Mouse (Mus musculus) neural tube, embryonic 11.5 days (tissue): Measurements from ENCODE around the gene Dzip3. TPM values are rescaled to one million over a fixed set of nuclear protein-coding genes. Genes with fewer than 3 reads are reported as not detected.

Experiments used
- ATAC-seq: fragments of 200-750 bp; cut with Nextera tagmentation; 2 replicates; pipeline ENCODE4 v1.8.0; 2017; ENCODE audit warnings: moderate number of reproducible peaks, mild to moderate bottlenecking, moderate TSS enrichment, moderate library complexity; ENCODE audit not compliant: insufficient read depth, low FRiP score, low TSS enrichment
- DNase-seq: peaks from one replicate; pipeline ENCODE4 v3.0.0-alpha.2; 2015; ENCODE audit warnings: low spot score
- H3K27ac ChIP-seq: fragments of 300-500 bp; sonication (generic); 2 replicates; pipeline ENCODE4 v1.5.1; 2014; ENCODE audit warnings: low read depth, mild to moderate bottlenecking, low read length
- H3K27me3 ChIP-seq: fragments of 300-500 bp; sonication (generic); 2 replicates; pipeline ENCODE4 v1.6.1; 2014; ENCODE audit warnings: mild to moderate bottlenecking, low read length, mixed read lengths; ENCODE audit not compliant: control insufficient read depth, insufficient read depth
- H3K36me3 ChIP-seq: fragments of 300-500 bp; sonication (generic); 2 replicates; pipeline ENCODE4 v1.6.1; 2014; ENCODE audit warnings: mild to moderate bottlenecking, low read length, moderate library complexity, mixed read lengths; ENCODE audit not compliant: control insufficient read depth, insufficient read depth
- H3K4me1 ChIP-seq: fragments of 300-500 bp; sonication (generic); 2 replicates; pipeline ENCODE4 v1.6.1; 2014; ENCODE audit warnings: low read length, mixed read lengths; ENCODE audit not compliant: control insufficient read depth, insufficient read depth
- H3K4me2 ChIP-seq: fragments of 300-500 bp; sonication (generic); 2 replicates; pipeline ENCODE4 v1.6.1; 2014; ENCODE audit warnings: low read depth, mild to moderate bottlenecking, moderate library complexity
- H3K4me3 ChIP-seq: fragments of 300-500 bp; sonication (generic); 2 replicates; pipeline ENCODE4 v1.5.1; 2014; ENCODE audit warnings: low read depth, low read length
- H3K9ac ChIP-seq: fragments of 300-500 bp; sonication (generic); 2 replicates; pipeline ENCODE4 v1.6.1; 2014; ENCODE audit warnings: mild to moderate bottlenecking, low read length
- H3K9me3 ChIP-seq: fragments of 300-500 bp; sonication (generic); 2 replicates; pipeline ENCODE4 v1.6.1; 2016; ENCODE audit warnings: low read length; ENCODE audit not compliant: control insufficient read depth
- WGBS: fragments of 180-500 bp; shearing (Covaris S2); extraction: QIAGEN DNeasy Blood & Tissue Kit; methylation state at CpG from one replicate; pipeline ENCODE4 v1.1.7; 2014; 5-methylcytosine and 5-hydroxymethylcytosine counted together
- polyA plus RNA-seq: library from polyadenylated mRNA; unstranded; fragments of >200 nt; fragmentation: Nextera tagmentation; extraction: Ambion mirVana; gene quantifications from 2 replicates; pipeline ENCODE4 v1.2.1, GENCODE M21; 2014

Gene Dzip3
- polyA plus RNA-seq, 1 experiment from 2014 or later: 54.6 TPM

GRCm38 (mm10) chr16:48911184-48911583, 82.8 kb downstream of the Dzip3 start:
- no peak for DNase-seq
- Histone ChIP-seq H3K27ac (no peak overlapping the region), H3K4me2 (no peak overlapping the region), H3K36me3 (no peaks in the 10 kb centered on the region), H3K4me1 (no peaks in the 10 kb centered on the region), H3K9me3 (no peaks in the 10 kb centered on the region), H3K4me3 (no peak overlapping the region), H3K9ac (no peak overlapping the region), H3K27me3 (no peaks in the 10 kb centered on the region)
- no peak for ATAC-seq
- WGBS: 95% methylated on average over 1 of the region's 1 CpGs

- H3K27me3 ChIP-seq: no peaks in the 10 kb centered on the region
Measured at GRCm38 (mm10) chr16:48899868-48900267, 94.1 kb downstream of the Dzip3 start.

DNA sequence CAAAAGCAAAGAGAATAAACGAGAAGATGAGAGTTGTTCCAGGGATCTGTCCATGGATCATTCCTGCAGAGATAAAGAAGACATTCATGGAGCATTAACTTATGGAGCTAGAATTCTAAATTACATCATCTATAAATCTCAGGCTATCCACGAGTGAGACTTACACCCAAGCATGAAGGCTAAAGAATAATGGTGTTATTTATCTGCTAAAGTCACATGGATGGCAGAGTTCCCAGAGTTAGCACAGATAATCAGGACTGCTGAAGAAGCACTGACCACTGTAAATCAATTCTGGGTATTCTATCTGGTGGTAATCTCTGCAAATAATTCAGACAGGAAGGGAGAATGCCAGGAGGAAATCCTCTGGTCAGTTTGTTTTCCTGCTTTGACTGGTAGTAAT, 103.2 kb downstream of the Dzip3 start:
- WGBS: 60% methylated on average over 2 of the region's 2 CpGs
- H3K4me1 ChIP-seq: no peaks in the 10 kb centered on the region
- H3K9me3 ChIP-seq: no peaks in the 10 kb centered on the region
- no peak for DNase-seq
- no peaks in the 10 kb centered on the region for H3K27me3 ChIP-seq
- ATAC-seq: no peak
- H3K4me2 ChIP-seq: no peak overlapping the region
- no peaks in the 10 kb centered on the region for H3K36me3 ChIP-seq
- H3K9ac ChIP-seq: no peak overlapping the region
- no peak overlapping the region for H3K27ac ChIP-seq
- no peak overlapping the region for H3K4me3 ChIP-seq

More at GRCm38 (mm10) chr16:48899868-48900267, 94.1 kb downstream of the Dzip3 start:
- no peak overlapping the region for H3K9ac ChIP-seq
- no peaks in the 10 kb centered on the region for H3K9me3 ChIP-seq
- H3K4me1 ChIP-seq: no peaks in the 10 kb centered on the region
- DNase-seq: no peak
- 76% methylated on average over 1 of the region's 1 CpGs for WGBS
- no peak overlapping the region for H3K4me2 ChIP-seq
- H3K4me3 ChIP-seq: no peak overlapping the region
- ATAC-seq: peak; percentile 81
- H3K27ac ChIP-seq: no peak overlapping the region
- no peaks in the 10 kb centered on the region for H3K36me3 ChIP-seq

Other genes with a start within 250 kb of the Dzip3 start
- not detected in 2 replicates for gene Trat1, start 222.1 kb downstream of the Dzip3 start, polyA plus RNA-seq
- not detected in 2 replicates for gene Retnlb, start 177.3 kb downstream of the Dzip3 start, polyA plus RNA-seq
- not detected in 2 replicates for gene Retnla, start 151.6 kb downstream of the Dzip3 start, polyA plus RNA-seq
- not detected in 2 replicates for gene Retnlg, start 121.5 kb downstream of the Dzip3 start, polyA plus RNA-seq
- gene Cip2a, start within 50 bp of the Dzip3 start, polyA plus RNA-seq: 35.9 and 39.3 TPM in 2 replicates
- not detected in 2 replicates for gene Myh15, start 63.3 kb upstream of the Dzip3 start, polyA plus RNA-seq